Mouse (Mus musculus) heart, adult 2 months (tissue): ENCODE data around the gene Kcnj1.

ENCODE experiments used
- CTCF ChIP-seq: fragments of 200-600 bp; IDR thresholded peaks from 2 replicates; pipeline ENCODE4 v1.8.1; 2022; ENCODE audit warnings: antibody characterized with exemption, mild to moderate bottlenecking, moderate library complexity
- EP300 ChIP-seq: fragments of 200-500 bp; IDR thresholded peaks from 2 replicates; pipeline ENCODE4 v1.6.1; 2011; ENCODE audit warnings: low read depth, low read length, control low read depth; ENCODE audit not compliant: insufficient read depth
- POLR2A ChIP-seq: fragments of 200-500 bp; IDR thresholded peaks from 2 replicates; pipeline ENCODE4 v1.6.1; 2011; ENCODE audit warnings: mild to moderate bottlenecking, low read depth, low read length, control low read depth; ENCODE audit not compliant: insufficient read depth

DNA sequence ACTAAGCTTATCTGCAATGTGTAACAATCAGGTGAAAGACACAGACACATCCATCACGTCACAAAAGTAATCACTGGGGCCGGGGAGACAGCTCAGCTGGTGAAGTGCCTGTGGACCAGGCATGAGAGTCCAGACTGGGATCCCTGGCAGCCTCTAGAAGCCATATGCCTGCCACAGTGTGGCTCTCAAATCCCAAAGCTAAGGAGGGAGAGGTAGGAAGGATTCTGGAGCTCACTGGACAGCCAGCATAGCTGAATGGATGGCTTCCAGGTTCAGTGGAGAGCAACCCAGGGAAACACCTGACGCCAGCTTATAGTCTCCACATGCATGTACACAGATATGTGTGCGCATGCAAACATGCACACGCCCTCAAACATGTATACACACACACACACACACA, 76.5 kb downstream of the Kcnj1 start:
- TF ChIP-seq CTCF = no peak
- TF ChIP-seq EP300 = no peak
- TF ChIP-seq POLR2A = no peak
